Mouse (Mus musculus) intestine, embryonic 15.5 days (tissue): ENCODE results near the gene Ddt. TPM values are rescaled to one million over a fixed set of nuclear protein-coding genes. Genes with fewer than 3 reads are reported as not detected.

Experiments
- ATAC-seq: fragments of 200-750 bp; cut with Nextera tagmentation; 2 replicates; pipeline ENCODE4 v1.8.0; 2017; ENCODE audit warnings: moderate TSS enrichment, moderate library complexity
- H3K27ac ChIP-seq: fragments of 300-500 bp; sonication (generic); 2 replicates; pipeline ENCODE4 v1.5.1; 2015; ENCODE audit warnings: mild to moderate bottlenecking, inconsistent platforms
- H3K27me3 ChIP-seq: fragments of 300-500 bp; sonication (generic); replicated peaks from 2 replicates; pipeline ENCODE4 v1.6.1; 2015; ENCODE audit warnings: inconsistent platforms
- H3K36me3 ChIP-seq: fragments of 300-500 bp; sonication (generic); 2 replicates; pipeline ENCODE4 v1.6.1; 2015; ENCODE audit warnings: inconsistent platforms
- H3K4me1 ChIP-seq: fragments of 300-500 bp; sonication (generic); replicated peaks from 2 replicates; pipeline ENCODE4 v1.6.1; 2015; ENCODE audit warnings: inconsistent platforms
- H3K4me2 ChIP-seq: fragments of 300-500 bp; sonication (generic); replicated peaks from 2 replicates; pipeline ENCODE4 v1.6.1; 2015; ENCODE audit warnings: mild to moderate bottlenecking, inconsistent platforms
- H3K4me3 ChIP-seq: fragments of 300-500 bp; sonication (generic); replicated peaks from 2 replicates; pipeline ENCODE4 v1.5.1; 2015; ENCODE audit warnings: inconsistent platforms
- H3K9ac ChIP-seq: fragments of 300-500 bp; sonication (generic); 2 replicates; pipeline ENCODE4 v1.6.1; 2015; ENCODE audit warnings: inconsistent platforms
- H3K9me3 ChIP-seq: fragments of 300-500 bp; sonication (generic); 2 replicates; pipeline ENCODE4 v1.6.1; 2016; ENCODE audit warnings: inconsistent platforms
- WGBS: fragments of 180-500 bp; shearing (Covaris S2); methylation state at CpG from one replicate; pipeline ENCODE4 v1.1.7; 2015; 5-methylcytosine and 5-hydroxymethylcytosine counted together
- polyA plus RNA-seq: library from polyadenylated mRNA; unstranded; fragments of >200 nt; fragmentation: Nextera tagmentation; extraction: Ambion mirVana; gene quantifications from 2 replicates; pipeline ENCODE4 v1.2.1, GENCODE M21; 2015

Ddt gene
- polyA plus RNA-seq, result 74.7 and 76.1 TPM in 2 replicates

GRCm38 (mm10) chr10:75772795-75773664, at the start of gene Ddt:
Gene Ddt, minus strand, starts transcription at chr10:75773414.
- no peaks in the 10 kb centered on the region for H3K27me3 ChIP-seq
- peaks cover 11% of the 10 kb centered on the region for H3K4me1 ChIP-seq
- peak within 1 kb of the TSS; percentile 65 for H3K4me3 ChIP-seq
- H3K36me3 ChIP-seq, result no peaks in the 10 kb centered on the region
- peak within 1 kb of the TSS; percentile 67 for H3K9ac ChIP-seq
- H3K4me2 ChIP-seq, result peak within 1 kb of the TSS; percentile 97
- no peaks in the 10 kb centered on the region for H3K9me3 ChIP-seq
- ATAC-seq, result peak; percentile 97
- peak within 1 kb of the TSS; percentile 48; the same call in 1 of the 2 replicates for H3K27ac ChIP-seq
- under 1% methylated on average over 47 of the region's 47 CpGs for WGBS

- Histone ChIP-seq H3K9me3 (no peaks in the 10 kb centered on the region), H3K4me1 (no peaks in the 10 kb centered on the region), H3K9ac (no peak within 1 kb of the TSS), H3K27ac (no peak within 1 kb of the TSS), H3K27me3 (no peaks in the 10 kb centered on the region), H3K4me2 (no peak within 1 kb of the TSS), H3K36me3 (no peaks in the 10 kb centered on the region), H3K4me3 (no peak within 1 kb of the TSS)
- no peak for ATAC-seq
- WGBS, result 97% methylated on average over 2 of the region's 2 CpGs
Measured at GRCm38 (mm10) chr10:75822443-75822842, 49.2 kb upstream of the Ddt start, which contains the start of gene Gstt4. Gene Gstt4, minus strand, starts transcription at chr10:75822543.

- 87% methylated on average over 5 of the region's 5 CpGs for WGBS
Measured at GRCm38 (mm10) chr10:75819882-75820281, 46.7 kb upstream of the Ddt start.

GRCm38 (mm10) chr10:75818641-75819040, 45.4 kb upstream of the Ddt start:
- Histone ChIP-seq H3K27me3 (no peaks in the 10 kb centered on the region), H3K27ac (no peak overlapping the region), H3K36me3 (no peaks in the 10 kb centered on the region), H3K4me1 (no peaks in the 10 kb centered on the region), H3K9ac (no peak overlapping the region), H3K9me3 (no peaks in the 10 kb centered on the region), H3K4me2 (no peak overlapping the region), H3K4me3 (no peak overlapping the region)
- WGBS, result 57% methylated on average over 10 of the region's 10 CpGs
- ATAC-seq, result no peak

More at GRCm38 (mm10) chr10:75819882-75820281, 46.7 kb upstream of the Ddt start:
- Histone ChIP-seq H3K27ac (no peak overlapping the region), H3K4me2 (no peak overlapping the region), H3K9me3 (no peaks in the 10 kb centered on the region), H3K36me3 (no peaks in the 10 kb centered on the region), H3K27me3 (no peaks in the 10 kb centered on the region), H3K9ac (no peak overlapping the region), H3K4me1 (no peaks in the 10 kb centered on the region), H3K4me3 (no peak overlapping the region)
- no peak for ATAC-seq

- Histone ChIP-seq H3K27me3 (no peaks in the 10 kb centered on the region), H3K9ac (no peak overlapping the region), H3K4me1 (no peaks in the 10 kb centered on the region), H3K4me2 (no peak overlapping the region), H3K27ac (no peak overlapping the region), H3K4me3 (no peak overlapping the region), H3K36me3 (no peaks in the 10 kb centered on the region), H3K9me3 (no peaks in the 10 kb centered on the region)
- no peak for ATAC-seq
- WGBS, result 65% methylated on average over 2 of the region's 2 CpGs
Measured at GRCm38 (mm10) chr10:75804217-75804616, 31.0 kb upstream of the Ddt start.

- ATAC-seq, result peak; percentile 61
- H3K4me3 ChIP-seq, result peak within 1 kb of the TSS; percentile 50
- no peak within 1 kb of the TSS for H3K27ac ChIP-seq
- no peaks in the 10 kb centered on the region for H3K36me3 ChIP-seq
- H3K27me3 ChIP-seq, result no peaks in the 10 kb centered on the region
- H3K4me2 ChIP-seq, result peak within 1 kb of the TSS; percentile 94
- H3K9me3 ChIP-seq, result no peaks in the 10 kb centered on the region
- H3K4me1 ChIP-seq, result peaks cover 16% of the 10 kb centered on the region
- peak within 1 kb of the TSS; percentile 34 for H3K9ac ChIP-seq
- 2% methylated on average over 18 of the region's 18 CpGs for WGBS
Measured at GRCm38 (mm10) chr10:75798176-75798696, 25.0 kb upstream of the Ddt start, which contains the start of gene Gstt1. Gene Gstt1, minus strand, starts transcription at chr10:75798584.

- Histone ChIP-seq H3K9ac (peak overlapping the region; percentile 34), H3K36me3 (no peaks in the 10 kb centered on the region), H3K4me1 (peaks cover 16% of the 10 kb centered on the region), H3K4me2 (peak overlapping the region; percentile 94), H3K27ac (no peak overlapping the region), H3K27me3 (no peaks in the 10 kb centered on the region), H3K4me3 (peak overlapping the region; percentile 50), H3K9me3 (no peaks in the 10 kb centered on the region)
- WGBS, result 2% methylated on average over 12 of the region's 12 CpGs
- peak; percentile 63 for ATAC-seq
Measured at GRCm38 (mm10) chr10:75797619-75798175, 24.5 kb upstream of the Ddt start.

GRCm38 (mm10) chr10:75796731-75797516, 23.7 kb upstream of the Ddt start:
- H3K27ac ChIP-seq, result no peak overlapping the region
- ATAC-seq, result no peak
- no peaks in the 10 kb centered on the region for H3K36me3 ChIP-seq
- H3K9ac ChIP-seq, result peak overlapping the region; percentile 34; the same call in 1 of the 2 replicates
- no peaks in the 10 kb centered on the region for H3K9me3 ChIP-seq
- no peaks in the 10 kb centered on the region for H3K27me3 ChIP-seq
- peaks cover 16% of the 10 kb centered on the region for H3K4me1 ChIP-seq
- H3K4me3 ChIP-seq, result peak overlapping the region; percentile 50
- WGBS, result 41% methylated on average over 11 of the region's 11 CpGs
- H3K4me2 ChIP-seq, result peak overlapping the region; percentile 94

GRCm38 (mm10) chr10:75794880-75795279, 21.7 kb upstream of the Ddt start:
- Histone ChIP-seq H3K36me3 (no peaks in the 10 kb centered on the region), H3K9me3 (no peaks in the 10 kb centered on the region), H3K9ac (no peak overlapping the region), H3K4me1 (peaks cover 18% of the 10 kb centered on the region), H3K4me2 (peak overlapping the region; percentile 18; the same call in 1 of the 2 replicates), H3K27ac (no peak overlapping the region), H3K4me3 (no peak overlapping the region), H3K27me3 (no peaks in the 10 kb centered on the region)
- WGBS, result 33% methylated on average over 3 of the region's 3 CpGs
- peak; percentile 53 for ATAC-seq

- Histone ChIP-seq H3K36me3 (no peaks in the 10 kb centered on the region), H3K4me2 (no peak overlapping the region), H3K4me3 (no peak overlapping the region), H3K9ac (no peak overlapping the region), H3K9me3 (no peaks in the 10 kb centered on the region), H3K27ac (no peak overlapping the region), H3K27me3 (no peaks in the 10 kb centered on the region), H3K4me1 (peaks cover 9% of the 10 kb centered on the region; the same call in 1 of the 2 replicates)
- 13% methylated on average over 7 of the region's 7 CpGs for WGBS
- no peak for ATAC-seq
Measured at GRCm38 (mm10) chr10:75790773-75791172, 17.6 kb upstream of the Ddt start.

GRCm38 (mm10) chr10:75789841-75790240, 16.6 kb upstream of the Ddt start:
- 0 out of 2 replicates have a peak overlapping the region, but pooled peaks have one; percentile 15 for H3K27ac ChIP-seq
- WGBS, result 64% methylated on average over 5 of the region's 5 CpGs

More at GRCm38 (mm10) chr10:75789841-75790240, 16.6 kb upstream of the Ddt start:
- Histone ChIP-seq H3K4me3 (no peak overlapping the region), H3K36me3 (no peaks in the 10 kb centered on the region), H3K9me3 (no peaks in the 10 kb centered on the region), H3K27me3 (no peaks in the 10 kb centered on the region), H3K4me2 (no peak overlapping the region), H3K4me1 (peaks cover 3% of the 10 kb centered on the region; the same call in 1 of the 2 replicates), H3K9ac (no peak overlapping the region)
- ATAC-seq, result peak; percentile 92
